Mouse (Mus musculus): ENCODE data around the gene Smco3.

DNA sequence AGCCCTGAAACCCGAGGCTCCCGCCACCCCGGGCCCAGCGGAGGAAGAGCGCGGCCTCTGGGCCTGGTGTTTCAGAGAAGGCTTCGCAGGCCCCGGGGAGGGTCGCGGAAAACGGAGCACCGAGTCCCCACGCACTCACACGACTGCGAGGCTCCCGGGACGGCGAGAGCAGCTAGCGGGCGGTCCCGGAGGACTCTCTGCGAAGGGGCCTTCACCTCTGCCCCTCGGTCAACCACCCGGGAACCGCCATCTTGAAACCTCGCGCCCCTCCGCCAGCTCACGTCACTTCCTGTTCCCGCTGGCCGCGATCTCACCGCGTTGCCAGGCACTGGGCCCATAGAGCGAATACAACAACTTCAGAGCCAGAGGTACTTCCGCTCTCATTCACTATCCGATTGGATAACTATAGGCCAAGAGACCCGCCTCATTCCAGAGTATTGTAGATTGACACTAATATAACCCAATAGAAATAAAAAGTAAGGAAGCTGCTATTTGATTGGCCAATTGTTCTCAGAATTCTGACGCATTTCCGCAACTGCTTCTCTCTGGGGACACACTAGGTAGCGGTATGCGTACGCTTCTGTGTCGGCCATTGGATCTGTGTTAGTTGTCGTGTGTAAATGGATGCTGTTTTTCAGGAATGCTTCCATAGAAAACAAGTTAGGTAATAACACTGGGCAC is 7.2 kb downstream of the Smco3 start, which contains the start of gene Wbp11:
- peak; percentile 25; the same call in 1 of the 2 replicates for TF ChIP-seq CTCF (IDR thresholded peaks at IDR 0.05; ENCODE audit: insufficient read depth, low read length)
- TF ChIP-seq POLR2A (IDR thresholded peaks at IDR 0.05; ENCODE audit: borderline replicate concordance, extremely low read depth, low read depth, low read length) = peak; percentile 78; the same call in 1 of the 2 replicates

Measured in lung, adult 2 months (tissue).